Mouse (Mus musculus) induced T-regulatory cell, adult 2 months (primary cell): Measurements from ENCODE around the gene 4933425L06Rik.

Experiments
- DNase-seq: peaks from one replicate; pipeline ENCODE4 v3.0.0-alpha.2; 2012; ENCODE audit warnings: low read depth

Gene 4933425L06Rik

GRCm38 (mm10) chr13:105081862-105082261 is at the start of gene 4933425L06Rik:
Gene 4933425L06Rik, plus strand, starts transcription at chr13:105082122.
- no peak for DNase-seq

GRCm38 (mm10) chr13:105037816-105038215 is 44.1 kb upstream of the 4933425L06Rik start:
- no peak for DNase-seq

- no peak for DNase-seq
These were observed 43.6 kb upstream of the 4933425L06Rik start for GRCm38 (mm10) chr13:105038334-105038733.

GRCm38 (mm10) chr13:105043882-105044281 is 38.0 kb upstream of the 4933425L06Rik start:
- DNase-seq, result no peak

GRCm38 (mm10) chr13:105047377-105047776 is 34.5 kb upstream of the 4933425L06Rik start:
- DNase-seq, result no peak

DNA sequence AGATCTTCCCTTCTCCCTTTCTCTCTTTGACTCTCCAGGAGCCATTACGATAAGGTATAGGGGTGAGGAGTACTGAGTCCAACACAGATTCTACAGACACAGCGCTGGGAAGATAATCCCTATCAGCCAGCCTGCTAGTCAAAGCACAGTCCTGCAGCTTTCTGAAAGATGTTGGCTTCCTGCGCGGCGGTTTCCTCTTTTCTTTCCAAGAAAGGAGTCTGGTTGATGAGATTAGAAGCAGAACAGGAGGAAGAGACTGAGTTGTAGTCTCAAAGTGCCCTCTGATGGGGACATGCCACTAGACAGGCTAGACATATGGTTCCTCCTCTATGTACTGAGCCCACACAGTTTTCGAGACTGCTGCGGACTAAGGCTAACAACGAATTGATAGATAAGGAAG is 33.3 kb upstream of the 4933425L06Rik start:
- DNase-seq, result no peak

GRCm38 (mm10) chr13:105051432-105051831 is 30.5 kb upstream of the 4933425L06Rik start:
- no peak for DNase-seq

GRCm38 (mm10) chr13:105053618-105054017 is 28.3 kb upstream of the 4933425L06Rik start:
- no peak for DNase-seq

- peak; percentile 35 for DNase-seq
These were observed 27.6 kb upstream of the 4933425L06Rik start, which contains the start of gene Rgs7bp for GRCm38 (mm10) chr13:105054181-105054940. Gene Rgs7bp, minus strand, starts transcription at chr13:105054930.

GRCm38 (mm10) chr13:105054941-105055309 is 27.0 kb upstream of the 4933425L06Rik start:
- DNase-seq, result no peak

- no peak for DNase-seq
These were observed 26.5 kb upstream of the 4933425L06Rik start for GRCm38 (mm10) chr13:105055374-105055773.

DNA sequence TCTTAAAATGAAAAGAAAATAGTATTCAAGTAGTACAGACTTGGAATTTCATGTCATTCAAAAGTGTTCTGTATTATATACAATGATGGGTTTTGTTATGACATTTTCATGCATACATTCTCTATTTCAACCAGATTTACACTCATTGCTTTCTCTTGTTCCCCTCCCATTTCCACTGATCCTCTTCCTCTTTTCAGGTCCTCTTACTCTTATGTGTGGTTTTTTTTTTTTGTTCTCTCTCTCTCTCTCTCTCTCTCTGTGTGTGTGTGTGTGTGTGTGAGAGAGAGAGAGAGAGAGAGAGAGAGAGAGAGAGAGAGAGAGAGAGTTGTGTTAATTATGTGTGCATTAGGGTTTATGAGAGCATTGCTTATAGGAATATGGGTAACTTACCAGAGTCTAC is 15.8 kb upstream of the 4933425L06Rik start:
- DNase-seq, result no peak

DNA sequence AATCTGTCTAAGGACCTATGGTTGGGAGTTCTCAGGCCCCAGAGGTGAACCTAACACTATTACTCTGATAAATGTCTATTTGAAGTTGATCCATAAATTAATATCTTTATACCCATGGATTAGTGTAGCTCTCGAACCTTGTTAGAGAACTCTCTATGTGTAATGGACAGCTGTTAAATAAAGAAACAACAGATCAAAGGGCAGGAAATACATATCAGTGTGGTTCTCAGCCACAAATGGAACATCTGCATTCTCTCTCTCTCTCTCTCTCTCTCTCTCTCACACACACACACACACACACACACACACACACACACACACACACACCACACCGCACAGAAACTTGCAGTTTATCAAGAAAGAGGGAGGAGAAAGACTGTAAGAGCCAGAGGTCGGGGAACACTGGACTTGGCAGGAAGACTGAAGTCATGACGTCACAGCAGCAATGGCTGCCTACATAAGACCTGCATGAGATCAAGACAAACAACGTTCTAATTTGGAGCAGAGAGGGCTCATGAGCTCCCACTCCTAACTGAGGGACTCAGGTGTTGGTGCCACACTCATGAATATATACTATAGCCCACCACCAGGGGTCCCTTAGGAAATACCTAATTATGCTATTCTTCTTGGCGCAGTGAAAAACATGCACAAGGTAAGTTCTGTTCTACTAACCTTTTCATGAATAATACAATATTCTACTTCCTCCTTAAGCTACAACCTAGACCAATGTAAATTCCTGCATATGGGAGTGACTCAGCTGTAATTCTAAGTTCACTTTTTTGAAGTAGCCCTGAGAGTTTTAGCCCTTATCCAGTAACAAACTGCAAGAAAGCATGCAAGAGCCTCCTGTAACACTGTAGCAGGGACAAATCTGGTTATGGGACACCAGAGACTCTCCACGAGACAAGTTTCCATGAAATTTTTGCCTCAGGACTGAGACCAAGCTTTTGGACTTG is 14.8 kb upstream of the 4933425L06Rik start:
- DNase-seq, result no peak

DNA sequence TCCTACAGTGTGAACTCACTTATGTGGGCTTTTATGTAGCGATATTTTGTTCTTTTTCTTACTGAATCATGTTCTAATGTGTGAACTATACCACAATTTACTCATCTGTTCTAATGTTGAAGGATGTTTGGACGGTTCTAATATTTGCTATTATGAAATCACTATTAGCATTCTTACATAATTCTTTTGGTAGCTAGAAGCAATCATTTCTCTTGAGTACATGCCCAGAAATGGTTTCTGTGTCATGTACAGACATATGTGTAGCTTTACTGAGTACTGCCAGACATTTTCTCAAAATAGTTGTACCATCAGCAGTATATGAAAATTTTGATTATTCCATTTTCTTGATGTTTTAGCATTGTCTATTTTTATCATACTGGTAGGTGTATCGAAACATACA is 7.4 kb downstream of the 4933425L06Rik start:
- DNase-seq, result no peak

DNA sequence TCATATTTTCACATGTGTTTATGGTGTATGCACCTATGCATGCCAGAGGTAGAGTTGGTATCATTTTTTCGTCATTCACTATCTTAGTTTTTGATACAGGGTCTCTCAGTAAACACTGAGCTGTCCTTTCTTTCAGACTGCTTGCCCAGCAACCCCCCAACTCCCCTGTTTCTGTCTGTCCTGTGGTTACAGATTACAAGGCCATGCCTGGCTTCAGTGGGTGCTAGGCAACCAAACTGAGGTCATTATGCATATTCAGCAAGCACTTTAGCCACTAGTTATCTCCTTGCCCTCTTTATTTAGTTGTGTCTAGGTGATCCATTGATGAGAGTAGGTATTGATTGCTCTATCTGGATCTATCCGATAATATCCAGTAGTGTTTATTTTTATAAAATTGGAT is 14.4 kb downstream of the 4933425L06Rik start:
- no peak for DNase-seq

GRCm38 (mm10) chr13:105100705-105101104 is 18.8 kb downstream of the 4933425L06Rik start:
- DNase-seq, result no peak

DNA sequence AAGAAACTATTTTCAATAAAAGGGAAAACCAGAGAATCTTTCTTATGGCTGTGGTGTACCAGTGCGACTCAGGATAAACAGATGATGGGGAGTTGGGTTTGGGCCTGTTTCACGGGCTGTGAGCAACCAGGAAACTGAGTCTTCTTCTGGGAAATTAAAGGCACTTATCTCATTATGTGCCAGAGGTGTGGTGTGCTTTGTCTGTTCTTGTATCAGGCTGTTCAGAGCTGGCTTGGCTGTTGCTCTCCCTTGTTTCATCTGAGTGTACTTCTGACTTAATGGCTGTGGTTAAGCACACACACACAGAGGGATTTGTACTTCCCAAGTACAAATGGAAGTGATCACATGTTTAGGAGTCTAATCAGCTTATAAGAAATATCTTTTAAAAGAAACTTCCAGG is 22.5 kb downstream of the 4933425L06Rik start:
- DNase-seq, result no peak

DNA sequence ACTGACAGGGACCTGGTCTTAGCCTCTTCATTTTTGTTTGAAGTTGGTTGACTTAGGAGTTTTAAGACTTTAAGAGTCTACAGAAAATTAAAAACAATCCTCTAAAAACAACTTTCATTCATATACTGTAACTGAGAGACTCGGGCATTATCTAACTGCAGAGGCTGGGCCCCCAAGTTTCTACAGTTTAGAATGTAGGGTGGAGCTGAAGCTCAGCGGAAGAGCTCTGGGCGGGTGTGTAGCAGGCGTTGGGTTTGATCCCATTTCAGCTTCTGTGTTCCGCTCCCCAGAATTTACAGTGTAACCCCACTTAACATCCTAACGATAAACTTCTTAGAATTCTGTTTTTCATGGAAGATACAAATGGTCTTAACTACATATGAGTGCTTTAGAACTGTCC is 29.7 kb downstream of the 4933425L06Rik start:
- DNase-seq, result no peak

DNA sequence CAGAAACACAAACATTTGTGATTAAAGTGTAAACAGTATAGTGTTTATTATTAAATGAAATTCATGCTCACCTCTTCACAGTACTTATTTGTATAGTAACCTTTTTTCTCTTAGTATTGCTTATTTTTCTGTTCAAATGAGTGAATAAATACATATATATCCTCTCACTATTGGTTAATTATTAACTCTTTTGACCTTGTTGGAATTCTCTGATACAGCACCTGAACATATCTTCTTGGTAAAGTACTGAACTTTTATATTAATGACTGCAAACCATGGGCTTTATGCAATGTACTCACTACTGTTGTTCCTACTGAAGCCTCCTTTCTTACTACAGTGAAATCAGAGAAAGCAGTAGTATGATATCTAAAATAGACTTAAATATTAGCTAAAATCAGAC is 39.7 kb downstream of the 4933425L06Rik start:
- DNase-seq, result no peak

DNA sequence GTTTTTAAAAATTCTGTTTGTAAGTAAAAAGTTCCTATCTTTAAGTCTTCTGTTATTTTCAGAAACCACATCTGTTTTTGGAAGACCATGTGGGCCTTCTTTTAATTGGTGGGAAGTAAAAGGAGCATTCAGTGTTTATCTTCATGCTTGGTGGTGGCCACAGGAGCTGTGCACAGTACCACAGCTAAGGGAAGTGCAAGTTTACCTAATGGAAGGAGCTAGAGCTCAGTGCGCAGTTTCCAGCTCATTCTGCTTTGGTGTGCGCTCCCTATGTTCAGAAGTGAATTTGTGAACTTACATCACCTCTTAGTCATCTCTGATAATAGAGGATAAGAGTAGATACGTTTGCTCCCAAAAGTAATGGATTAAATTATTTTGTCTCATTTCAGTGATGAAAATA is 40.2 kb downstream of the 4933425L06Rik start:
- DNase-seq, result no peak

GRCm38 (mm10) chr13:105130080-105130479 is 48.2 kb downstream of the 4933425L06Rik start:
- no peak for DNase-seq

DNA sequence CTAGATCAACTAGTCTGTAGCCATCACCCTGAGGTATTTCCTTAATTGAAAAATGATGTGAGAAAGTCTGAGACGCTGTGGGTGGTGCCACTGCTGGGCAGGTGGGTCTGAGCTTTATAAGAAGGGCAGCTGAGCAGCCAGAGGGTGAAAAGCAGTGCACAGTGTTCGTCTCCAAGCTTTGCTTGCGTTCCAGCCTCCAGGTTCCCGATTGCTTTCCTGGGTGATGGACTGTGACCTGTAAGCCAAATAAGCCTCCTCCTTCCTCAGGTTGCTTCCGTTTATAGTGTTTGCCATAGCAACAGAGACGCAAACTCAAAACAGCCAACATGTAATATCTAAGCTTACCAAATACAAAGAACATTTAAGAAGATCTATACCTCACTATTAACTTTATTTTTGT is 50.4 kb downstream of the 4933425L06Rik start:
- DNase-seq, result no peak

DNA sequence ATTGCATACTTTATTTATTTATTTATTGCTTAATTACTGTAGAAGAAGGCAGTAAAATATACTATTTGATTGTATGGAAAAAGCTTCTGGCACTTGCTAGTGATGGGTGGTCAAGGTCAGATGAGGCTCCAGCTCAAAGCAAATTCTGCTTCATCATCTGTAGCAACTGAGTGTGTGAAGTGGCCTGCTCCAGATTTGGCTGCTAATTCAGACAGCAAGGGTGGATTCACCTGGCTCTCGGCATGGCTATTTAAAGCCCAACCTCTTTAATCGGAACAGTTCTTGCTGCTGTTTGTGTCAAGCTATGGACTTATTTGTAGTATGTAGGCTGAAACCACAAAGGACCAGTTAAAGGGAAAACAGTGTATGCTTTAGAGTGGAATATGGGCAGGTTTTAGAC is 50.9 kb downstream of the 4933425L06Rik start:
- no peak for DNase-seq
